In the genomic region with DNA sequence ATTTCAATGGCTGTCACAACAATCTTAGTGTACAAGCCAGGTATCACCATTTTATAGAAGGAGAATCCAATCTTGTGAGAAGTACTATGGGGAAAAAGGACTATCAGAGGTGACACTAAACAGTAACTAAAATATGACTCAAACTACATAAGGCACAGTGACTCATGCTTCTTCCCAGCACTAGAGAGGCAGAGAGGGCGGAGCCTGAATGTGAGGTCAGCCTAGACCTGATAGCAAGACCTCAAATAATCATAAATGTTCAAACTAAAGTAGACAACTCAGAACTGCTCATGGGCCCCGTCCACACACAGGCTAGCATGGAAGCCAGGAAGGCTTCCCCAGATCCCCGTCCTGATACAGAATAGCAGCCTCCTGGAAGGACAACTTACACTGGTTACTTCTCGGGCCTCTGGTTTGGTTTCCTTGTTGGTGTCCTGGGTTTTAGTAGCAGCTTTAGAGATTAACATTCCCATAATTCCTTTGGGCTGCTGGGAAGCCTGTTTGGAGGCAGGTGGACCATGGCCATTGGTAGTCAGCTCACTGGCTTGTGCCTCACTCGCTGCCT, we compare ENCODE assay signal across 16 mouse cellular contexts. TPM values are rescaled to one million over a fixed set of nuclear protein-coding genes. Genes with fewer than 3 reads are reported as not detected.
DNase-seq lines count a peak whose midpoint lies in the region; ATAC-seq lines count a peak whose summit lies in the region.
"Had no signal": no experiment of that assay in that cellular context is flagged by ENCODE, and none has a peak within 500 bp of the region (broad histone marks: within the 10 kb centered on the region; RNA-seq: fewer than 3 reads in every experiment).

No protein-coding gene starts in this region.

- H3K9ac ChIP-seq in liver, embryonic 12.5 days: no peak overlapping the region
- H3K9ac ChIP-seq: liver, embryonic 14.5 days had no signal

- peak; percentile 51 to 52 for DNase-seq in adrenal gland, adult (ENCODE audit: inconsistent age in 2 of 2, low spot score in 1 of 2)
- DNase-seq in adrenal gland, adult 18-20 months (ENCODE audit: low spot score in 2 of 2): no peak
- DNase-seq in 3134 (ENCODE audit: extremely low read depth, insufficient read length, low spot score): peak; percentile 51
- DNase-seq in brain, adult 2 months (ENCODE audit: low read depth, low spot score): peak; percentile 29
- no peak for DNase-seq in natural killer cell, adult 2 months (ENCODE audit: low spot score in 2 of 2)
- DNase-seq in ovary, postnatal 36 days (ENCODE audit: low spot score): no peak
- DNase-seq in layer of hippocampus, adult 9-11 months: no peak
- DNase-seq: cerebellum, adult 11-12 months; embryo, embryonic 11 days; kidney, postnatal 36 days; lung, postnatal 4 days had no signal

- no peak overlapping the region for H3K4me2 ChIP-seq in liver, embryonic 12.5 days

- H3K27ac ChIP-seq in liver, embryonic 12.5 days: no peak overlapping the region
- H3K27ac ChIP-seq: hindbrain, postnatal 0 days; liver, embryonic 14.5 days had no signal

- H3K27me3 ChIP-seq in liver, embryonic 12.5 days (replicated peaks): no peaks in the 10 kb centered on the region

- peaks cover 15% of the 10 kb centered on the region for H3K4me1 ChIP-seq in liver, embryonic 12.5 days

- peak; percentile 59; the same call in 1 of the 2 replicates for ATAC-seq in liver, embryonic 12.5 days
- ATAC-seq: activated CD4-positive, CD25-positive, alpha-beta regulatory T cell, adult 4 months; hindbrain, postnatal 0 days had no signal

- H3K4me3 ChIP-seq in liver, embryonic 12.5 days: no peak overlapping the region

- H3K9me3 ChIP-seq in liver, embryonic 12.5 days (replicated peaks): no peaks in the 10 kb centered on the region

- WGBS in liver, embryonic 12.5 days (ENCODE audit: insufficient replicate concordance): 74% methylated on average over 5 of the region's 5 CpGs

- H3K36me3 ChIP-seq in liver, embryonic 12.5 days: peaks cover 97% of the 10 kb centered on the region

RNA-seq across cellular contexts. Expression of gene Pold3, which starts 21.3 kb away (rescaled TPM):
- 10 to 100 TPM; 17.5 to 17.6 TPM for total RNA-seq in adrenal gland, adult 18-20 months (2021)
- 72.3 and 73.6 TPM in 2 replicates for polyA plus RNA-seq in liver, embryonic 12.5 days (2016; fragmentation: Nextera tagmentation; extraction: Ambion mirVana)

RNA-seq across cellular contexts. Expression of gene Lipt2, which starts 59.0 kb away (rescaled TPM):
- total RNA-seq in adrenal gland, adult 18-20 months (2021): 1 to 10 TPM; 3.4 to 4.1 TPM
- 8.9 and 10.1 TPM in 2 replicates for polyA plus RNA-seq in liver, embryonic 12.5 days (2016; fragmentation: Nextera tagmentation; extraction: Ambion mirVana)
- total RNA-seq: monocyte, adult 5-6 weeks had no signal

Comparison
In these comparisons a context has a peak if more than half of its experiments do, and no peak if none do; other contexts are left out.
1. DNase-seq: peak in adrenal gland, adult (2 of 2), 3134 (single experiment) and brain, adult 2 months (single experiment); none in adrenal gland, adult 18-20 months (0 of 2), natural killer cell, adult 2 months (0 of 2), ovary, postnatal 36 days (single experiment) and layer of hippocampus, adult 9-11 months (single experiment).